Mouse (Mus musculus) MEL (cell line): ENCODE measurements around the gene Ldah. TPM values are rescaled to one million over a fixed set of nuclear protein-coding genes. Genes with fewer than 3 reads are reported as not detected.

Experiments
- DNase-seq: peaks from one replicate; pipeline ENCODE4 v3.0.0; 2011; ENCODE audit warnings: low read depth, low spot score
- H3K27ac ChIP-seq: 2 replicates; pipeline ENCODE4 v1.5.1; 2012; ENCODE audit warnings: low read depth, mild to moderate bottlenecking, control low read depth, low read length, moderate library complexity; ENCODE audit not compliant: control insufficient read depth
- H3K27me3 ChIP-seq, 2 experiments: fragments of 150-350 bp in 1 of 2; sonication (generic) in 1 of 2; 2 replicates each; pipeline ENCODE4 v1.6.1; 2012; ENCODE audit warnings: low read length in 2 of 2, mild to moderate bottlenecking in 2 of 2, improper control_type of control experiment in 1 of 2, moderate library complexity in 1 of 2; ENCODE audit not compliant: insufficient read depth in 2 of 2, control insufficient read depth in 1 of 2
- H3K36me3 ChIP-seq, 2 experiments: 2 replicates each; pipeline ENCODE4 v1.6.1; 2012 to 2014; ENCODE audit warnings: low read length in 2 of 2, improper control_type of control experiment in 1 of 2, inconsistent platforms in 1 of 2, mild to moderate bottlenecking in 1 of 2; ENCODE audit not compliant: insufficient read depth in 2 of 2, control insufficient read depth in 1 of 2
- H3K4me1 ChIP-seq, 2 experiments: fragments of 150-350 bp in 1 of 2; sonication (generic) in 1 of 2; 2 replicates each; pipeline ENCODE4 v1.6.1; 2012; ENCODE audit warnings: low read length in 2 of 2, improper control_type of control experiment in 1 of 2, mild to moderate bottlenecking in 1 of 2; ENCODE audit not compliant: insufficient read depth in 2 of 2, control insufficient read depth in 1 of 2
- H3K4me3 ChIP-seq, 2 experiments: fragments of 150-350 bp in 1 of 2; sonication (generic) in 1 of 2; 2 replicates each; pipeline ENCODE4 v1.5.1; 2012; ENCODE audit warnings: low read depth in 2 of 2, low read length in 2 of 2, mild to moderate bottlenecking in 2 of 2, moderate library complexity in 2 of 2, control low read depth in 1 of 2, improper control_type of control experiment in 1 of 2; ENCODE audit not compliant: control insufficient read depth in 1 of 2, insufficient read depth in 1 of 2
- H3K79me2 ChIP-seq: 2 replicates; pipeline ENCODE4 v1.6.1; 2012; ENCODE audit warnings: mild to moderate bottlenecking, low read length, moderate library complexity; ENCODE audit not compliant: control insufficient read depth, poor library complexity, insufficient read depth
- H3K9ac ChIP-seq: 2 replicates; pipeline ENCODE4 v1.6.1; 2012; ENCODE audit warnings: low read depth, mild to moderate bottlenecking, control low read depth, low read length, moderate library complexity; ENCODE audit not compliant: control insufficient read depth, poor library complexity, severe bottlenecking
- H3K9me3 ChIP-seq: fragments of 150-350 bp; sonication (generic); replicated peaks from 2 replicates; pipeline ENCODE4 v1.6.1; 2012; ENCODE audit warnings: mild to moderate bottlenecking, low read length, improper control_type of control experiment, moderate library complexity; ENCODE audit not compliant: insufficient read depth
- BHLHE40 ChIP-seq: IDR thresholded peaks from 2 replicates; pipeline ENCODE4 v1.6.1; 2012; ENCODE audit warnings: low read depth, mild to moderate bottlenecking, inconsistent platforms, low read length, improper control_type of control experiment, borderline replicate concordance
- CHD2 ChIP-seq: IDR thresholded peaks from 2 replicates; pipeline ENCODE4 v1.6.1; 2011; ENCODE audit warnings: low read length, improper control_type of control experiment
- EP300 ChIP-seq, 2 experiments: IDR thresholded peaks; 2 replicates each; pipeline ENCODE4 v1.6.1; 2011; ENCODE audit warnings: improper control_type of control experiment in 2 of 2, low read length in 2 of 2, low read depth in 1 of 2, mild to moderate bottlenecking in 1 of 2
- GABPA ChIP-seq: IDR thresholded peaks from 2 replicates; pipeline ENCODE4 v1.6.1; 2012; ENCODE audit warnings: low read depth, mild to moderate bottlenecking, inconsistent platforms, low read length, improper control_type of control experiment, moderate library complexity
- GATA1 ChIP-seq: IDR thresholded peaks from 2 replicates; pipeline ENCODE4 v1.6.1; 2011; ENCODE audit warnings: low read depth, low read length, improper control_type of control experiment
- MAFK ChIP-seq: IDR thresholded peaks from 2 replicates; pipeline ENCODE4 v1.6.1; 2011; ENCODE audit warnings: low read depth, mild to moderate bottlenecking, low read length, improper control_type of control experiment, borderline replicate concordance
- MAX ChIP-seq: IDR thresholded peaks from 2 replicates; pipeline ENCODE4 v1.6.1; 2011; ENCODE audit warnings: low read length, improper control_type of control experiment
- MYB ChIP-seq: IDR thresholded peaks from 2 replicates; pipeline ENCODE4 v1.6.1; 2011; ENCODE audit warnings: mild to moderate bottlenecking, low read depth, low read length, improper control_type of control experiment
- MYC ChIP-seq: IDR thresholded peaks from 2 replicates; pipeline ENCODE4 v1.6.1; 2011; ENCODE audit warnings: low read depth, mild to moderate bottlenecking, low read length, improper control_type of control experiment, moderate library complexity
- POLR2AphosphoS5 ChIP-seq: IDR thresholded peaks from 2 replicates; pipeline ENCODE4 v1.6.1; 2012; ENCODE audit warnings: low read depth, borderline replicate concordance, mild to moderate bottlenecking, inconsistent platforms, low read length, moderate library complexity, mixed read lengths
- RCOR1 ChIP-seq: IDR thresholded peaks from 2 replicates; pipeline ENCODE4 v1.6.1; 2012; ENCODE audit warnings: low read depth, mild to moderate bottlenecking, inconsistent platforms, low read length, improper control_type of control experiment
- TCF12 ChIP-seq: IDR thresholded peaks from 2 replicates; pipeline ENCODE4 v1.6.1; 2014; ENCODE audit warnings: low read depth, mild to moderate bottlenecking, inconsistent platforms, low read length, improper control_type of control experiment, moderate library complexity
- USF1 ChIP-seq: IDR thresholded peaks from 2 replicates; pipeline ENCODE4 v1.6.1; 2014; ENCODE audit warnings: low read depth, mild to moderate bottlenecking, inconsistent platforms, low read length, improper control_type of control experiment, moderate library complexity
- ZC3H11A ChIP-seq: IDR thresholded peaks from 2 replicates; pipeline ENCODE4 v1.6.1; 2012; ENCODE audit warnings: low read depth, mild to moderate bottlenecking, inconsistent platforms, low read length, improper control_type of control experiment
- ZNF384 ChIP-seq: IDR thresholded peaks from 2 replicates; pipeline ENCODE4 v1.6.1; 2012; ENCODE audit warnings: low read depth, mild to moderate bottlenecking, inconsistent platforms, low read length, improper control_type of control experiment
- polyA plus RNA-seq, 2 experiments: library from polyadenylated mRNA; stranded (reverse) in 1 of 2; unstranded in 1 of 2; fragments of >175 nt in 1 of 2; fragments of >200 nt in 1 of 2; gene quantifications; 2 replicates each; pipeline versions ENCODE4 v1.2.1 to v1.2.4; 2012; ENCODE audit warnings: low replicate concordance in 2 of 2, low read depth in 1 of 2; ENCODE audit not compliant: insufficient read length in 2 of 2, insufficient read depth in 1 of 2, missing spikeins in 1 of 2
- total RNA-seq: library from RNA; depleted of rRNA; stranded (reverse); fragments of 300-350 nt; gene quantifications from 2 replicates; pipeline ENCODE4 v1.2.3, GENCODE M21; 2012

The Ldah gene
- total and polyA plus RNA-seq, 3 experiments, result 28.6 to 132 (median 44.2) TPM

DNA sequence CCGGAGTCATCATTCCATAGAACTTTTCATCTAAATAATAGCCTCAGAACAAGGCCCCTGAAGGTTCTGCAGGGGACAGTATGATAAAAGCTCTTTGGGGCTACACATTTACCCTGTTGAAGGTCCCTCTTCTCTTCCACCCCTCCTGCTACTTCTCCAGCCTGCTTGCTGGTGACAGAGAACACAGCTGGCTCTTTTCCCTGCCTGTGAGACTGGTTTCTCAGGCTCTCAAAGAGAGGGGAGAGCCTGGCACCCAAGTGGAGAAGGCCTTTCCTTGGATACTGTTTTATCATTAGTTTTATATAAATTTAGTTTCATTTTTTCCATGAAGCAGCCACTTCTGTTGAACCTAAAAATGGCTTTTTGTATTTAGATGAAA lies 119.8 kb downstream of the Ldah start:
- no peaks in the 10 kb centered on the region for H3K27me3 ChIP-seq
- TF ChIP-seq EP300 (IDR thresholded peaks at IDR 0.05; ENCODE audit: low read depth in 1 of 2, low read length in 2 of 2) (no peak), MAFK (no peak), MYB (no peak), ZNF384 (no peak), TCF12 (no peak)
- TF ChIP-seq, all 39 proteins: peak for 0
- H3K27ac ChIP-seq, result no peak overlapping the region
- H3K4me1 ChIP-seq, result no peaks in the 10 kb centered on the region
- no peaks in the 10 kb centered on the region for H3K79me2 ChIP-seq
- no peak for DNase-seq
- no peak overlapping the region for H3K4me3 ChIP-seq
- no peak overlapping the region for H3K9ac ChIP-seq
- no peaks in the 10 kb centered on the region for H3K36me3 ChIP-seq
- H3K9me3 ChIP-seq, result no peaks in the 10 kb centered on the region

DNA sequence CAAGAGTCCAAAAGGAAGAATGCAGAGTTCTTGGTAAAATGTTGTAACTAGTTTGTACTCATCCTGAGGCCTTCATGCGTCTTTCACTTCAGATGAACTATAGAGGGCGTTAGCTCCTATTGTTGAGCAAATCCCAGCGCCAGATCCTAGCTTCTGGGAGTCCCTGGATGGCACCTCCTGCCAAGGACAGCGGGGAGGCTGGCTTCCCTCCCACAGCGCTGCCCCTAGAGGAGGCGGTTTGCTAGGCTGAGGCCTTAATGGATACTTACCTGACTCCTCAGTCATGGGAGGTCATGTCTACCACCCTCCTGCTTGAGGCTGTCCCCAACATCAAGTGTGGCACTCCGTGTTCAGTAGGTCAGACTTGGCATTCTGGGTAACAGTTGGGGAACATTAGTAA lies 121.3 kb downstream of the Ldah start:
- H3K4me3 ChIP-seq, result no peak overlapping the region
- no peak for DNase-seq
- H3K27me3 ChIP-seq, result no peaks in the 10 kb centered on the region
- no peak overlapping the region for H3K27ac ChIP-seq
- H3K79me2 ChIP-seq, result no peaks in the 10 kb centered on the region
- H3K9me3 ChIP-seq, result no peaks in the 10 kb centered on the region
- TF ChIP-seq ZC3H11A (no peak), POLR2AphosphoS5 (no peak), MAX (no peak), CHD2 (no peak), USF1 (no peak), GATA1 (no peak), BHLHE40 (no peak), ZNF384 (no peak), GABPA (no peak), MYC (no peak)
- H3K4me1 ChIP-seq, result no peaks in the 10 kb centered on the region
- no peak overlapping the region for H3K9ac ChIP-seq
- H3K36me3 ChIP-seq, result no peaks in the 10 kb centered on the region

DNA sequence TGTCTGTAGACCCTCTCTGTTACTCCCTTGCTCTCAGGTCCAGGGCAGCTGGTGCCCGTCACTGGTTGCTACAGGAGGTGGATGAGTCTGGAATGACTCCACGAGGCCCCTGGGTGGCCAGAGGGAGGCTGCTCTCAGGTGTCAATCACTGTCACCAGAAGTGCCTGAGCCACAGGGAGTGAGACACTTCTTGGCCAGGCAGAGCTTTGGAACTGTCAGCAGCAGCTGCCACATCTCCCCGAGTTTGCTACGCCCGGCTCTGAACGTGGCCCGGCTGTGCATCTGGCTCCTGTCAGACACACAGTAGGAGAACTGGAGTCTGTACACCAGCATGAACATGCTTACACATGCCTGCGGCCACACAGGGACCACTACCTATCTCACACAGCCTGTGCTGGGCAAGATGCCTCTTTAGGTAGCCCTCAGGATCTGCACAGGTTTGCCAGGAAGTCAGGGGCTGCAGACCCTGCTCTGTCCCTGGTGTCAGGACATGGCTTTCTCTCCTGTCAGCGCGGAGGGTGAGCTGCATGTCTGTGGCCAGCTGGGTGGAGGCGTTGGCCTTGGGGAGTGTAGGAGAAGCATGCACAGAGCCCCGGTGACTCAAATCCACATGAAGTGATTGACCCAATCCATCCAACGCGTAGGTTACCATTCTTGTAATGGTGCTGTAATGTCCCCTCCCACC lies 123.7 kb downstream of the Ldah start:
- H3K4me1 ChIP-seq, result no peaks in the 10 kb centered on the region
- H3K9ac ChIP-seq, result no peak overlapping the region
- H3K9me3 ChIP-seq, result no peaks in the 10 kb centered on the region
- no peak overlapping the region for H3K4me3 ChIP-seq
- H3K36me3 ChIP-seq, result no peaks in the 10 kb centered on the region
- no peak for DNase-seq
- no peak overlapping the region for H3K27ac ChIP-seq
- H3K27me3 ChIP-seq, result no peaks in the 10 kb centered on the region
- TF ChIP-seq GATA1 (no peak), ZNF384 (no peak), USF1 (no peak), RCOR1 (no peak)
- no peaks in the 10 kb centered on the region for H3K79me2 ChIP-seq
